Mouse (Mus musculus): ENCODE data around the gene Fam155a.
"Not testable (repeated sequence)": the region's sequence is repeated elsewhere in the genome, so short reads cannot be mapped to it uniquely, and the experiment has no call there.

Fam155a gene

GRCm38 (mm10) chr8:9692370-9692769 is 78.6 kb downstream of the Fam155a start:
- no peak for DNase-seq (ENCODE audit: extremely low spot score, low read depth, low spot score)

GRCm38 (mm10) chr8:9660014-9660413 is 110.9 kb downstream of the Fam155a start:
- DNase-seq (ENCODE audit: extremely low spot score, low read depth, low spot score), result not testable (repeated sequence)

- no peak for DNase-seq (ENCODE audit: extremely low spot score, low read depth, low spot score)
Observed at GRCm38 (mm10) chr8:9656901-9657300, 114.1 kb downstream of the Fam155a start.

GRCm38 (mm10) chr8:9654826-9655225 is 116.1 kb downstream of the Fam155a start:
- DNase-seq (ENCODE audit: extremely low spot score, low read depth, low spot score), result no peak

- DNase-seq (ENCODE audit: extremely low spot score, low read depth, low spot score), result no peak
Observed at GRCm38 (mm10) chr8:9653643-9654042, 117.3 kb downstream of the Fam155a start.

- no peak for DNase-seq (ENCODE audit: extremely low spot score, low read depth, low spot score)
Observed at GRCm38 (mm10) chr8:9638162-9638561, 132.8 kb downstream of the Fam155a start.

- no peak for DNase-seq (ENCODE audit: extremely low spot score, low read depth, low spot score)
Observed at GRCm38 (mm10) chr8:9635240-9635639, 135.7 kb downstream of the Fam155a start.

GRCm38 (mm10) chr8:9607086-9607701 is 163.8 kb downstream of the Fam155a start:
- no peak for DNase-seq (ENCODE audit: extremely low spot score, low read depth, low spot score)

GRCm38 (mm10) chr8:9596003-9596402 is 175.0 kb downstream of the Fam155a start:
- no peak for DNase-seq (ENCODE audit: extremely low spot score, low read depth, low spot score)

- DNase-seq (ENCODE audit: extremely low spot score, low read depth, low spot score), result no peak
Observed at GRCm38 (mm10) chr8:9581836-9582235, 189.1 kb downstream of the Fam155a start.

- peak; percentile 20 for DNase-seq (ENCODE audit: extremely low spot score, low read depth, low spot score)
Observed at GRCm38 (mm10) chr8:9580192-9580591, 190.8 kb downstream of the Fam155a start.

- no peak for DNase-seq (ENCODE audit: extremely low spot score, low read depth, low spot score)
Observed at GRCm38 (mm10) chr8:9571977-9572376, 199.0 kb downstream of the Fam155a start.

- DNase-seq (ENCODE audit: extremely low spot score, low read depth, low spot score), result no peak
Observed at GRCm38 (mm10) chr8:9569516-9570170, 201.3 kb downstream of the Fam155a start.

- no peak for DNase-seq (ENCODE audit: extremely low spot score, low read depth, low spot score)
Observed at GRCm38 (mm10) chr8:9549199-9549598, 221.8 kb downstream of the Fam155a start.

GRCm38 (mm10) chr8:9547558-9547954 is 223.4 kb downstream of the Fam155a start:
- DNase-seq (ENCODE audit: extremely low spot score, low read depth, low spot score), result no peak

- no peak for DNase-seq (ENCODE audit: extremely low spot score, low read depth, low spot score)
Observed at GRCm38 (mm10) chr8:9546919-9547557, 223.9 kb downstream of the Fam155a start.

GRCm38 (mm10) chr8:9546429-9546828 is 224.5 kb downstream of the Fam155a start:
- DNase-seq (ENCODE audit: extremely low spot score, low read depth, low spot score), result no peak

- no peak for DNase-seq (ENCODE audit: extremely low spot score, low read depth, low spot score)
Observed at GRCm38 (mm10) chr8:9545665-9546064, 225.3 kb downstream of the Fam155a start.

- DNase-seq (ENCODE audit: extremely low spot score, low read depth, low spot score), result no peak
Observed at GRCm38 (mm10) chr8:9535730-9536372, 235.1 kb downstream of the Fam155a start.

- no peak for DNase-seq (ENCODE audit: extremely low spot score, low read depth, low spot score)
Observed at GRCm38 (mm10) chr8:9526515-9526914, 244.4 kb downstream of the Fam155a start.

- no peak for DNase-seq (ENCODE audit: extremely low spot score, low read depth, low spot score)
Observed at GRCm38 (mm10) chr8:9521577-9521976, 249.4 kb downstream of the Fam155a start.

GRCm38 (mm10) chr8:9500751-9501150 is 270.2 kb downstream of the Fam155a start:
- no peak for DNase-seq (ENCODE audit: extremely low spot score, low read depth, low spot score)
